Mouse (Mus musculus) bone marrow, adult 2 months (tissue): ENCODE data around the gene Syngr1. TPM values are rescaled to one million over a fixed set of nuclear protein-coding genes. Genes with fewer than 3 reads are reported as not detected.

Experiments used
- H3K27ac ChIP-seq: fragments of 200-500 bp; 2 replicates; pipeline ENCODE4 v1.5.1; 2012; ENCODE audit warnings: low read depth, mild to moderate bottlenecking, control low read depth, inconsistent platforms, low read length; ENCODE audit not compliant: control insufficient read depth, poor library complexity, insufficient read depth
- H3K4me1 ChIP-seq: fragments of 200-500 bp; 2 replicates; pipeline ENCODE4 v1.6.1; 2011; ENCODE audit warnings: low read length; ENCODE audit not compliant: control insufficient read depth, insufficient read depth
- H3K4me3 ChIP-seq: fragments of 200-500 bp; replicated peaks from 2 replicates; pipeline ENCODE3; 2011; ENCODE audit warnings: mild to moderate bottlenecking, low read depth, low read length, control low read depth; ENCODE audit not compliant: control insufficient read depth
- CTCF ChIP-seq: fragments of 200-500 bp; IDR thresholded peaks from 2 replicates; pipeline ENCODE4 v1.5.1; 2011; ENCODE audit warnings: low read length, control low read depth; ENCODE audit not compliant: control insufficient read depth, insufficient read depth
- POLR2A ChIP-seq: fragments of 200-500 bp; IDR thresholded peaks from 2 replicates; pipeline ENCODE4 v1.6.1; 2011; ENCODE audit warnings: low read depth, mild to moderate bottlenecking, control low read depth, low read length, borderline replicate concordance; ENCODE audit not compliant: control insufficient read depth
- WGBS: fragments of 180-500 bp; shearing (Covaris S2); methylation state at CpG from one replicate; pipeline ENCODE4 v1.1.7; 2018; 5-methylcytosine and 5-hydroxymethylcytosine counted together
- polyA plus RNA-seq: library from polyadenylated mRNA; stranded (reverse); fragments of >200 nt; gene quantifications from 2 replicates; pipeline ENCODE4 v1.2.4, GENCODE M21; 2011; ENCODE audit warnings: low replicate concordance; ENCODE audit not compliant: missing spikeins, insufficient read depth, insufficient read length

Syngr1 gene
- polyA plus RNA-seq, 1 experiment, result 13.4 TPM

GRCm38 (mm10) chr15:80090155-80090554 lies 979 bp upstream of the Syngr1 start:
- H3K4me3 ChIP-seq, result no peak overlapping the region
- TF ChIP-seq POLR2A, result no peak
- WGBS, result 79% methylated on average over 11 of the region's 11 CpGs
- H3K4me1 ChIP-seq, result peaks cover 2% of the 10 kb centered on the region; the same call in 1 of the 2 replicates
- H3K27ac ChIP-seq, result no peak overlapping the region

GRCm38 (mm10) chr15:80090741-80091120 lies 403 bp upstream of the Syngr1 start:
- TF ChIP-seq CTCF, result no peak
- H3K4me1 ChIP-seq, result peaks cover 2% of the 10 kb centered on the region; the same call in 1 of the 2 replicates
- peak overlapping the region; percentile 84 for H3K4me3 ChIP-seq
- 1% methylated on average over 17 of the region's 17 CpGs for WGBS
- H3K27ac ChIP-seq, result peak overlapping the region; percentile 78

- H3K4me3 ChIP-seq, result no peak overlapping the region
- H3K4me1 ChIP-seq, result peaks cover 5% of the 10 kb centered on the region; the same call in 1 of the 2 replicates
- no peak for TF ChIP-seq CTCF
- no peak for TF ChIP-seq POLR2A
- no peak overlapping the region for H3K27ac ChIP-seq
- WGBS, result 78% methylated on average over 7 of the region's 7 CpGs
Measured at GRCm38 (mm10) chr15:80092041-80092441, 907 bp downstream of the Syngr1 start.

- H3K27ac ChIP-seq, result no peak overlapping the region
- H3K4me3 ChIP-seq, result no peak overlapping the region
- no peak for TF ChIP-seq POLR2A
- no peak for TF ChIP-seq CTCF
- peaks cover 7% of the 10 kb centered on the region; the same call in 1 of the 2 replicates for H3K4me1 ChIP-seq
- 61% methylated on average over 8 of the region's 8 CpGs for WGBS
Measured at GRCm38 (mm10) chr15:80092599-80092998, 1.5 kb downstream of the Syngr1 start.

- Histone ChIP-seq H3K4me3 (no peak overlapping the region), H3K4me1 (peaks cover 6% of the 10 kb centered on the region; the same call in 1 of the 2 replicates), H3K27ac (no peak overlapping the region)
- 89% methylated on average over 13 of the region's 13 CpGs for WGBS
- TF ChIP-seq POLR2A (no peak), CTCF (no peak)
Measured at GRCm38 (mm10) chr15:80094201-80094600, 3.1 kb downstream of the Syngr1 start.

- Histone ChIP-seq H3K4me3 (no peak overlapping the region), H3K27ac (no peak overlapping the region), H3K4me1 (peaks cover 6% of the 10 kb centered on the region; the same call in 1 of the 2 replicates)
- TF ChIP-seq POLR2A, result no peak
- TF ChIP-seq CTCF, result no peak
- WGBS, result 91% methylated on average over 1 of the region's 1 CpGs
Measured at GRCm38 (mm10) chr15:80095596-80095995, 4.5 kb downstream of the Syngr1 start.

GRCm38 (mm10) chr15:80096406-80096805 lies 5.3 kb downstream of the Syngr1 start:
- Histone ChIP-seq H3K27ac (peak overlapping the region; percentile 73), H3K4me3 (peak overlapping the region; percentile 7), H3K4me1 (peaks cover 6% of the 10 kb centered on the region; the same call in 1 of the 2 replicates)
- TF ChIP-seq CTCF, result no peak
- no peak for TF ChIP-seq POLR2A
- 87% methylated on average over 10 of the region's 10 CpGs for WGBS

GRCm38 (mm10) chr15:80096946-80097881 lies 6.1 kb downstream of the Syngr1 start:
- Histone ChIP-seq H3K4me1 (peaks cover 6% of the 10 kb centered on the region; the same call in 1 of the 2 replicates), H3K4me3 (peak overlapping the region; percentile 3), H3K27ac (peak overlapping the region; percentile 73)
- 0 out of 2 replicates have a peak, but pooled peaks have one; percentile 14 for TF ChIP-seq POLR2A
- no peak for TF ChIP-seq CTCF
- WGBS, result 13% methylated on average over 20 of the region's 20 CpGs

- Histone ChIP-seq H3K4me3 (peak overlapping the region; percentile 66), H3K4me1 (peaks cover 8% of the 10 kb centered on the region; the same call in 1 of the 2 replicates), H3K27ac (peak overlapping the region; percentile 73)
- WGBS, result 54% methylated on average over 8 of the region's 8 CpGs
- peak; percentile 36; the same call in 1 of the 2 replicates for TF ChIP-seq POLR2A
- TF ChIP-seq CTCF, result no peak
Measured at GRCm38 (mm10) chr15:80097999-80098461, 6.9 kb downstream of the Syngr1 start.
